Mouse (Mus musculus) neural tube, embryonic 14.5 days (tissue): Measurements from ENCODE around the gene Gja6. TPM values are rescaled to one million over a fixed set of nuclear protein-coding genes. Genes with fewer than 3 reads are reported as not detected.

Source experiments
- ATAC-seq: fragments of 200-750 bp; cut with Nextera tagmentation; 2 replicates; pipeline ENCODE4 v1.8.0; 2017; ENCODE audit warnings: low read depth, mild to moderate bottlenecking, moderate TSS enrichment, moderate library complexity
- H3K27ac ChIP-seq: fragments of 300-500 bp; sonication (generic); 2 replicates; pipeline ENCODE4 v1.5.1; 2014; ENCODE audit warnings: low read depth, mild to moderate bottlenecking, control low read depth, low read length, moderate library complexity, mixed read lengths
- H3K27me3 ChIP-seq: fragments of 300-500 bp; sonication (generic); 2 replicates; pipeline ENCODE4 v1.6.1; 2014; ENCODE audit warnings: low read length; ENCODE audit not compliant: control insufficient read depth, insufficient read depth
- H3K36me3 ChIP-seq: fragments of 300-500 bp; sonication (generic); 2 replicates; pipeline ENCODE4 v1.6.1; 2014; ENCODE audit warnings: low read length, mixed read lengths; ENCODE audit not compliant: control insufficient read depth, insufficient read depth
- H3K4me1 ChIP-seq: fragments of 300-500 bp; sonication (generic); 2 replicates; pipeline ENCODE4 v1.6.1; 2014; ENCODE audit warnings: low read length; ENCODE audit not compliant: control insufficient read depth, insufficient read depth
- H3K4me2 ChIP-seq: fragments of 300-500 bp; sonication (generic); 2 replicates; pipeline ENCODE4 v1.6.1; 2014; ENCODE audit warnings: mild to moderate bottlenecking, low read depth, low read length, control low read depth
- H3K4me3 ChIP-seq: fragments of 300-500 bp; sonication (generic); 2 replicates; pipeline ENCODE4 v1.5.1; 2014; ENCODE audit warnings: low read depth, low read length, control low read depth, mixed read lengths
- H3K9ac ChIP-seq: fragments of 300-500 bp; sonication (generic); replicated peaks from 2 replicates; pipeline ENCODE4 v1.6.1; 2014; ENCODE audit warnings: low read depth, mild to moderate bottlenecking, control low read depth, low read length, mixed read lengths
- H3K9me3 ChIP-seq: fragments of 300-500 bp; sonication (generic); 2 replicates; pipeline ENCODE4 v1.6.1; 2016; ENCODE audit warnings: low read length; ENCODE audit not compliant: control insufficient read depth
- WGBS: fragments of 180-500 bp; shearing (Covaris S2); extraction: QIAGEN DNeasy Blood & Tissue Kit; methylation state at CpG from one replicate; pipeline ENCODE4 v1.1.7; 2014; 5-methylcytosine and 5-hydroxymethylcytosine counted together
- polyA plus RNA-seq: library from polyadenylated mRNA; unstranded; fragments of >200 nt; fragmentation: Nextera tagmentation; extraction: Ambion mirVana; gene quantifications from 2 replicates; pipeline ENCODE4 v1.2.1, GENCODE M21; 2014

Gene Gja6
- polyA plus RNA-seq, 1 experiment from 2014 or later, result 0.16 TPM

DNA sequence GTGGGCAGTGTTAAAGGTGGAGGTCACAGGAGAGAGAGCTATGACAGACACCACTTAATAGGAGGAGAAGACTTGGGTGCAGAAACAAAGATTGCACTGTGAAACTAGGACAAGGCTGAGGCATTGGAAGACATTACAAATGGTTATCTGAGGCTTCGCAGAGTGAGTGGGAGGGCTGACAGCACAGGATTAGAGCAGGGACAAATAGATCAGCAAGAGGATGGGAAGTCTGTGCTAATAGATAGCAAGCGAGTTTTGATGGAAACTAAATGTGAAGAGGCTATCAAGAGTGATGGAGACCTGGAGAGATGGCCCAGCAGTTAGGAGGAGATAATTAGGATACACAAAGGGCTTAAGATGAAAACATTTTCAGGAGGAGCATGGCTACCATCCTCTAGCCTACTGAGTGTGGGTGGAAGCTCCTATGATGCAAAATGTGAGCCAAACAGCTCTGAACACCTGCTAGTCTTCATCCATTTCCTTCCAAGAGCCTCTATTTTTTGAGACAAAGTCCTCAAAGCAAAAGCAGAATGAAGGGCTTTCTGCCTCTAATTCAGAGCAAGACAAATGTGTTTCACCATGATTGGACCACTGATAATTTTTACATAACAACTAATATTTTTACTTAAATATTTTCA, 1.7 kb downstream of the Gja6 start:
- Histone ChIP-seq H3K4me2 (no peak overlapping the region), H3K27ac (no peak overlapping the region), H3K9me3 (no peaks in the 10 kb centered on the region), H3K4me1 (no peaks in the 10 kb centered on the region), H3K36me3 (no peaks in the 10 kb centered on the region), H3K27me3 (no peaks in the 10 kb centered on the region), H3K4me3 (no peak overlapping the region), H3K9ac (no peak overlapping the region)
- WGBS, result 76% methylated on average over 2 of the region's 2 CpGs
- ATAC-seq, result no peak

DNA sequence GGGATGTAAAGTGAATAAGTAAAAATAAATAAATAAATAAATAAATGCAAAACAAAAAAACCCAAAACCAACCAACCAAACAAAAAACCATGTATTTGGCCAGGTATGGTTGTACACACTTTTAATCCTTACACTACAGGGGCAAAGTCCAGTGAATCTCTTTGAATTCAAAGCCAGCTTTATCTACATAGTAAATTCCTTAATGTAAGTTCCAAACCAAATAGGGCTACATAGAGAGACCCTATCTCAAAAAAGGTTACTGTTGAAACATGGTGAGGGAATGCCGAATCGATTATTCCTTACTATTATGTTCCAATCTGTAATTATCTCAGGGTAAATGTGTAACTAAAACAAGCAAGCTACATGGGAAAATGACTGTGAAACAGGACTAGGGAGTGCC, 5.7 kb downstream of the Gja6 start:
- 96% methylated on average over 2 of the region's 2 CpGs for WGBS
- Histone ChIP-seq H3K4me3 (no peak overlapping the region), H3K4me2 (no peak overlapping the region), H3K27ac (no peak overlapping the region), H3K9me3 (no peaks in the 10 kb centered on the region), H3K4me1 (no peaks in the 10 kb centered on the region), H3K27me3 (no peaks in the 10 kb centered on the region), H3K9ac (no peak overlapping the region), H3K36me3 (no peaks in the 10 kb centered on the region)
- ATAC-seq, result no peak

DNA sequence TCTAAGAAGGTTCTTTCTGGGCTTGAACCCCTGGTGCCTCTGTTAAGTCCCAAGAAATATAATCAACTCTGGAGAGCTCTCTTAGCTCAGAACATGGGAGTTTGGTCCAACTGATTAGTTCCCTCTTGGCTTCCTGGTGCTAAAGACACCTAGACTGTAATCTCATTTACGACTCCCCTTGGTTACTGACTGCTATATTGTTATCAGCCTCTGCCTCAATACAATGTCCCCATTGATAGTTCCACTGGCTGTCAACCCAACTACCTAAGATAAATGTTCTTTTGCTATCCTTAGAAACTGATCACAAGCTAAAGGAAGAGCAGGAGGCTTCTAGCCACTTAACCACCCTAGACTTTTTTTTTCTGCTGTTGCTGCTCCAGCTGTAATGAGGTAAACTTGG, 14.8 kb downstream of the Gja6 start:
- Histone ChIP-seq H3K4me3 (no peak overlapping the region), H3K4me1 (no peaks in the 10 kb centered on the region), H3K36me3 (no peaks in the 10 kb centered on the region), H3K27me3 (no peaks in the 10 kb centered on the region; the same call in 1 of the 2 replicates), H3K4me2 (no peak overlapping the region), H3K9ac (no peak overlapping the region), H3K9me3 (no peaks in the 10 kb centered on the region), H3K27ac (no peak overlapping the region)
- 72% methylated on average over 1 of the region's 1 CpGs for WGBS
- ATAC-seq, result no peak

DNA sequence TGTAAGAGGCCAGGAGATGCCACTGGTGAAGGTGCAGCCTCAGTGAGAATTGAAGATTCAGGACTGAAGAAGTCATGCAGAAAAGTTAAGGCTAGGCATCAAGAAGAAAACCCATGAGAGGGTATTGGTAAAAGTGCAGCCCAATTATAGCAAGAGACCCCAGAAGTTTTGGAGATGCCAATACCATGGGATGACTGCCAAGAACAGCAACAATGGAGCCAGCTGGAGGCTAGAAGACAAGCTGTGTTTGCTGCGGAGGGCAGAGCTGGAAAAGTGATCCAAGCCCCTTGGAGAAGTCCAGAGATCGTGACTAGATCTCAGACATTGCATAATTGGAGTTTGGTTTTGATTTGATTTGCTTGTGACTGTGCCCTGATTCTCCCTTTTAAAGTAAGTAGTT, 20.6 kb downstream of the Gja6 start:
- H3K9ac ChIP-seq, result no peak overlapping the region
- H3K27ac ChIP-seq, result no peak overlapping the region
- no peak overlapping the region for H3K4me3 ChIP-seq
- no peaks in the 10 kb centered on the region for H3K36me3 ChIP-seq
- H3K27me3 ChIP-seq, result no peaks in the 10 kb centered on the region; the same call in 1 of the 2 replicates
- 68% methylated on average over 2 of the region's 2 CpGs for WGBS
- H3K9me3 ChIP-seq, result no peaks in the 10 kb centered on the region
- ATAC-seq, result no peak
- H3K4me2 ChIP-seq, result no peak overlapping the region
- no peaks in the 10 kb centered on the region for H3K4me1 ChIP-seq

DNA sequence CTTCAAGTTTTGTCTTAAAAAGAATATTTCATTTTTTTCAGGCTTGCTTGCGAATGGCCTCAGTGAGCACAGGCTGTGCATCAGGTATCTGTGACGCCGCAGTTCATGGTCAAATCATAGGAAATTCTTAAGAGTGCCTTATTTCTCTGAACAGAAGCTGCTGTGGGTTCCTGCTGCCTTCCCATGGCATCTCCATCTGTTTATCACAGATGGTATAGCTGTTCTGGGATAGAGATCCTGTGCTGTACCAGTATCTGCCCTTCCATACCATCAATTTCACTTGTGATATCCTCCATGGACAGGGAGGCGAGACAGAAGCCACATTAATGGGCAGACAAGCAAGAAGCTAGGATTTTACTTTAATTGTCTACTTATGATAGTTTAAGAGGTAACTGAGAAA, 40.3 kb downstream of the Gja6 start:
- Histone ChIP-seq H3K27ac (no peak overlapping the region), H3K9me3 (no peaks in the 10 kb centered on the region), H3K36me3 (no peaks in the 10 kb centered on the region), H3K9ac (no peak overlapping the region), H3K4me2 (no peak overlapping the region), H3K4me3 (no peak overlapping the region), H3K27me3 (no peaks in the 10 kb centered on the region), H3K4me1 (no peaks in the 10 kb centered on the region)
- ATAC-seq, result no peak
- 85% methylated on average over 4 of the region's 4 CpGs for WGBS

DNA sequence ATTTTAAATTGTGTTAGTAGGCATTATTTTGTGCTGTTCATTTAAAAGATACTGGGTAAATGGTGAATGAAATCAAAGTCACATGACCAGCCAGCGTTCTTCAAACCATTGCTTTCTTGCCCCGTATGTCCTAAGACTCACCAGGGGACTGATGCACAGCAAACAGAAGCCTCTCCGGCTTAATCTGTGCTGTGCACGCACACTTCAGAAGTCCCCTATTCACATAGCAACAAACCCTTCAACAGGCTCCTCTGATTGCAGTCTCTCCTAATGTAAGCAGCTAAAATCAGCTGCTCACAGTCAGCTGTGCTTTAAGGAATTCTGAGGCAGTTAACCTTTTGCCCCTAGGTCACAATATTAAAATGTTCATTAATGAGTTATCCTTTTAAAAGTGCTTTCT, 41.8 kb downstream of the Gja6 start:
- no peak for ATAC-seq
- no peaks in the 10 kb centered on the region for H3K36me3 ChIP-seq
- WGBS, result 63% methylated on average over 4 of the region's 4 CpGs

DNA sequence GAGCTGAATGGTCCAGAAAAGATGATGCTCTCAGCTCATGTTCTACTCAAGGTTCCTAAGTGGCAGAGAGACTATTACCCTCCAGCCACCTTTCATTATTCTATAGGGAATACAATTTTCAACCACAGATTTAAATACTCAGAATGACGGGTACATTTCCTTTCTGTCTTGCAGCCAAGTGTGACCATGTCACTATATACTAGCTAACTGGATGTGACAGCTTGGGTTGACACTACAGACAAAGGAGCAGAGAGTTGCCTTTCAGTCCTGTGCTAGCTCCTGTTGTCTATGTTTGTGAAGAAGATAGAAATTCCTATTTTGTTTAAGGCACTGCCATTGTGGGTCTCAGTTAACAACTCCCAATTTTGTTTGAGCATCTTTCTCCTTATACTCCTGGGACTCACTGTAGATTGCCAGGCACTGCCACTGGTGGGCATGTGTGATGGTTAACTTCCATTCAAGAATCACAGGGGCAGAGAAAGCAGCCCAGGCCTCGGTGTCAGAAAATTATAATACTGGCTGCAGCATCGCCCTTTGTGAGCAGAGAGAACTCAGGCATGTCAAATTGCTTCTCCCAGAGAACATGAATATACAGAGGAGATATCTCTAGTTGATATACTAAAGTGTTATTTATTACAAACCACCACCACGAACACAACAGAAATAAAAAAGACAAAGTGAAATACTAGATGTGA, 43.0 kb downstream of the Gja6 start:
- no peak overlapping the region for H3K4me2 ChIP-seq
- WGBS, result 55% methylated on average over 4 of the region's 4 CpGs
- no peaks in the 10 kb centered on the region for H3K36me3 ChIP-seq
- no peaks in the 10 kb centered on the region for H3K9me3 ChIP-seq
- no peak overlapping the region for H3K27ac ChIP-seq
- no peaks in the 10 kb centered on the region for H3K4me1 ChIP-seq
- ATAC-seq, result no peak
- H3K4me3 ChIP-seq, result no peak overlapping the region
- H3K9ac ChIP-seq, result no peak overlapping the region
- H3K27me3 ChIP-seq, result no peaks in the 10 kb centered on the region

More for the DNA sequence above, 41.8 kb downstream of the Gja6 start:
- no peak overlapping the region for H3K4me2 ChIP-seq
- no peaks in the 10 kb centered on the region for H3K27me3 ChIP-seq
- no peaks in the 10 kb centered on the region for H3K9me3 ChIP-seq
- H3K9ac ChIP-seq, result no peak overlapping the region
- no peak overlapping the region for H3K27ac ChIP-seq
- H3K4me1 ChIP-seq, result no peaks in the 10 kb centered on the region
- H3K4me3 ChIP-seq, result no peak overlapping the region

Other genes starting within 250 kb of the Gja6 start
- 3.2 and 18.8 TPM in 2 replicates for gene Ppef1, start 171.3 kb downstream of the Gja6 start, polyA plus RNA-seq
- 0.04 and 0.08 TPM in 2 replicates for gene Rs1, start 139.0 kb downstream of the Gja6 start, polyA plus RNA-seq
- gene Cdkl5, start 87.7 kb upstream of the Gja6 start, polyA plus RNA-seq, result 6.4 and 10.7 TPM in 2 replicates
- 3.5 and 4.2 TPM in 2 replicates for gene Scml2, start 210.1 kb upstream of the Gja6 start, polyA plus RNA-seq